Comparison of ENCODE assay signal across 15 mouse cellular contexts in the genomic region with DNA sequence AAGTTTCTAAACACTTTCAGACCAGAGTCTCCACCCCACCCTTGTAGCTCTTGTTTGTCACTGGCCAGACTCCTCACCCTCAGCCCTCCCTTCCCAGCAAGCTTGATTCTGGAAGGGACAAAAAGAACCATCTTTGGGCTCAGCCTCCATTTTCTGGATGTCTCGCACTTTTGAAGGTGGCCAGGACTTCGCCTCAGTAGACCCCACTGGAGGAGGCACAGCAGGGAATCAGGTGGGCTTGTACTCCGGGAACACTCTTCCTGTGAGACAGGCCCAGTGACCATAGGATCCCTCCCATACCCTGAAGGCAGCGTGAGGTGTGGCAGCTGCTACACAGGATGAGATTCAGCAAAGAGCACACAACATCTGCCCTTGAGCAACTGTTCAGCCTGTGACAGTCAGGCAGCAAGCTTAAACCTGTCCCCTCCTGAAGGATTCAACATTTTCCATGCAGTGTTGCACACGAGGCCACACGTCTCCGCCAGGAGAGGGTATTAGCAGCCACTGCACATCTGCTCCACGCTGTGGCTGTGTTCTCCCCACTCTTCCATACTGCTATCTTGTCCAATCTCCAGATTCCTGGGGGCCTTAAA. TPM values are rescaled to one million over a fixed set of nuclear protein-coding genes. Genes with fewer than 3 reads are reported as not detected.
A peak's percentile ranks its signal among the peaks of the same experiment; 100 is the strongest.
DNase-seq lines count a peak whose midpoint lies in the region; ATAC-seq and TF ChIP-seq lines count a peak whose summit lies in the region.
"Had no signal": no experiment of that assay in that cellular context is flagged by ENCODE, and none has a peak within 500 bp of the region (broad histone marks: within the 10 kb centered on the region; RNA-seq: fewer than 3 reads in every experiment).

No protein-coding gene starts in this region.

- no peak overlapping the region for H3K4me3 ChIP-seq in hindbrain, embryonic 15.5 days
- H3K4me3 ChIP-seq in hindbrain, embryonic 13.5 days: no peak overlapping the region
- no peak overlapping the region for H3K4me3 ChIP-seq in C2C12 (ENCODE audit: insufficient read depth, poor library complexity, severe bottlenecking)
- H3K4me3 ChIP-seq in embryonic fibroblast, embryonic 13.5 days (ENCODE audit: insufficient read depth, low read length): no peak overlapping the region
- no peak overlapping the region for H3K4me3 ChIP-seq in kidney, embryonic 14.5 days (ENCODE audit: low read length)

- 55% methylated on average over 8 of the region's 8 CpGs for WGBS in hindbrain, embryonic 15.5 days
- WGBS in hindbrain, embryonic 13.5 days: 68% methylated on average over 8 of the region's 8 CpGs
- 73% methylated on average over 8 of the region's 8 CpGs for WGBS in kidney, embryonic 14.5 days

- peak overlapping the region; percentile 54 for H3ac ChIP-seq in C2C12 (ENCODE audit: control insufficient read depth, insufficient read length, low read depth)

- no peak for TF ChIP-seq CTCF in C2C12 (IDR thresholded peaks at IDR 0.05; ENCODE audit: control insufficient read depth, insufficient read depth, insufficient read length)
- TF ChIP-seq CTCF in embryonic fibroblast, embryonic 13.5 days (IDR thresholded peaks at IDR 0.05; ENCODE audit: borderline replicate concordance, insufficient read depth, low read length): no peak

- H3K4me2 ChIP-seq in hindbrain, embryonic 15.5 days: no peak overlapping the region
- H3K4me2 ChIP-seq in hindbrain, embryonic 13.5 days: no peak overlapping the region
- no peak overlapping the region for H3K4me2 ChIP-seq in kidney, embryonic 14.5 days (replicated peaks; ENCODE audit: low read depth, low read length)

- H3K36me3 ChIP-seq in hindbrain, embryonic 15.5 days: no peaks in the 10 kb centered on the region
- H3K36me3 ChIP-seq in hindbrain, embryonic 13.5 days: no peaks in the 10 kb centered on the region
- no peaks in the 10 kb centered on the region for H3K36me3 ChIP-seq in C2C12 (ENCODE audit: control insufficient read depth, insufficient read depth)
- no peaks in the 10 kb centered on the region for H3K36me3 ChIP-seq in kidney, embryonic 14.5 days (ENCODE audit: control insufficient read depth, insufficient read depth, low read length)

- no peaks in the 10 kb centered on the region for H3K9me3 ChIP-seq in hindbrain, embryonic 15.5 days
- H3K9me3 ChIP-seq in hindbrain, embryonic 13.5 days: no peaks in the 10 kb centered on the region
- H3K9me3 ChIP-seq in kidney, embryonic 14.5 days (ENCODE audit: control insufficient read depth, low read length): no peaks in the 10 kb centered on the region

- DNase-seq in 3134 (ENCODE audit: extremely low read depth, insufficient read length, low spot score): peak; percentile 32
- DNase-seq: cerebellum, adult 11-12 months; heart, postnatal 14 days; kidney, postnatal 14 days; left cerebral cortex, postnatal 4 days; liver, postnatal 0 days had no signal

- H3K27me3 ChIP-seq in hindbrain, embryonic 15.5 days: no peaks in the 10 kb centered on the region
- no peaks in the 10 kb centered on the region for H3K27me3 ChIP-seq in hindbrain, embryonic 13.5 days
- H3K27me3 ChIP-seq in C2C12 (ENCODE audit: control insufficient read depth, insufficient read depth, insufficient read length): no peaks in the 10 kb centered on the region
- no peaks in the 10 kb centered on the region for H3K27me3 ChIP-seq in kidney, embryonic 14.5 days (ENCODE audit: control insufficient read depth, insufficient read depth, low read length)

- H3K9ac ChIP-seq in hindbrain, embryonic 15.5 days: no peak overlapping the region
- H3K9ac ChIP-seq in hindbrain, embryonic 13.5 days: no peak overlapping the region
- no peak overlapping the region for H3K9ac ChIP-seq in kidney, embryonic 14.5 days (ENCODE audit: low read depth, low read length)

- no peaks in the 10 kb centered on the region for H3K4me1 ChIP-seq in hindbrain, embryonic 15.5 days (replicated peaks)
- 0 out of 2 replicates have a peak, but pooled peaks cover 7% of the 10 kb centered on the region for H3K4me1 ChIP-seq in hindbrain, embryonic 13.5 days (replicated peaks)
- peaks cover 25% of the 10 kb centered on the region for H3K4me1 ChIP-seq in embryonic fibroblast, embryonic 13.5 days (ENCODE audit: control insufficient read depth, insufficient read depth, low read length)
- peaks cover 6% of the 10 kb centered on the region; the same call in 1 of the 2 replicates for H3K4me1 ChIP-seq in kidney, embryonic 14.5 days (ENCODE audit: control insufficient read depth, insufficient read depth, low read length)

- TF ChIP-seq POLR2A in embryonic fibroblast, embryonic 13.5 days (IDR thresholded peaks at IDR 0.05; ENCODE audit: low read depth, low read length): no peak

- peaks cover 18% of the 10 kb centered on the region for H3K79me2 ChIP-seq in C2C12 (ENCODE audit: control insufficient read depth, insufficient read depth)

- H3K79me3 ChIP-seq in C2C12 (ENCODE audit: low read depth): no peaks in the 10 kb centered on the region

- peak; percentile 72; the same call in 1 of the 2 replicates for ATAC-seq in hindbrain, embryonic 15.5 days (ENCODE audit: low FRiP score, low read depth)
- no peak for ATAC-seq in hindbrain, embryonic 13.5 days (ENCODE audit: low FRiP score)
- no peak for ATAC-seq in kidney, embryonic 14.5 days (ENCODE audit: low FRiP score, low TSS enrichment)
- no peak for ATAC-seq in CD4-positive, CD25-positive, alpha-beta regulatory T cell, adult 4 months
- ATAC-seq: activated CD4-positive, CD25-positive, alpha-beta regulatory T cell, adult 4 months; intestine, embryonic 16.5 days; liver, postnatal 0 days had no signal

- H3K27ac ChIP-seq in hindbrain, embryonic 15.5 days (replicated peaks): no peak overlapping the region
- H3K27ac ChIP-seq in hindbrain, embryonic 13.5 days: no peak overlapping the region
- peak overlapping the region; percentile 87 for H3K27ac ChIP-seq in embryonic fibroblast, embryonic 13.5 days (ENCODE audit: insufficient read depth, low read length)
- H3K27ac ChIP-seq in kidney, embryonic 14.5 days (ENCODE audit: low read depth, low read length): no peak overlapping the region
- H3K27ac ChIP-seq: macrophage had no signal

TF ChIP-seq in C2C12, 6 proteins besides CTCF, POLR2A, EP300 and RAD21:
- TF ChIP-seq CEBPB (IDR thresholded peaks at IDR 0.05; ENCODE audit: low read depth) (no peak), MYOG (IDR thresholded peaks at IDR 0.05; ENCODE audit: control insufficient read depth, extremely low read depth, insufficient read length) (no peak), FOSL1 (IDR thresholded peaks at IDR 0.05; ENCODE audit: insufficient read depth, low read length, poor library complexity, severe bottlenecking) (no peak), MYOD1 (IDR thresholded peaks at IDR 0.05; ENCODE audit: control insufficient read depth, insufficient read length, low read depth) (no peak), USF1 (IDR thresholded peaks at IDR 0.05; ENCODE audit: low read depth) (no peak)

RNA-seq across cellular contexts. Expression of gene Il6ra, which starts 15.7 kb away (rescaled TPM):
- 1.3 and 1.4 TPM in 2 replicates for polyA plus RNA-seq in hindbrain, embryonic 15.5 days (2015; fragmentation: Nextera tagmentation; extraction: Ambion mirVana)
- polyA plus RNA-seq in hindbrain, embryonic 13.5 days (2015; fragmentation: Nextera tagmentation; extraction: Ambion mirVana): 0.98 and 1.1 TPM in 2 replicates
- polyA plus RNA-seq in C2C12 (2012; fragmentation: generic; extraction: Trizol): 1.2 TPM
- polyA plus RNA-seq in embryonic fibroblast, embryonic 13.5 days (2011; ENCODE audit: insufficient read length, low read depth, missing spikeins): 1.9 and 2.3 TPM in 2 replicates
- 0.55 and 1.1 TPM in 2 replicates for polyA plus RNA-seq in kidney, embryonic 14.5 days (2014; fragmentation: Nextera tagmentation; extraction: Ambion mirVana)
- polyA plus RNA-seq in CD4-positive, CD25-positive, alpha-beta regulatory T cell, adult 4 months (2017; shearing (Covaris generic)): 10 to 100 TPM; 18.3 to 20.4 TPM
